Mouse (Mus musculus) hindbrain, embryonic 14.5 days (tissue): ENCODE data around the gene Opn5. TPM values are rescaled to one million over a fixed set of nuclear protein-coding genes. Genes with fewer than 3 reads are reported as not detected.

Experiments used
- polyA plus RNA-seq: library from polyadenylated mRNA; unstranded; fragments of >200 nt; fragmentation: Nextera tagmentation; extraction: Ambion mirVana; gene quantifications from 2 replicates; pipeline ENCODE4 v1.2.1, GENCODE M21; 2014

Gene Opn5
- polyA plus RNA-seq, 1 experiment from 2014 or later: not detected

Other genes starting within 250 kb of the Opn5 start
- 0.22 and 0.41 TPM in 2 replicates for gene Adgrf4, start 80.9 kb upstream of the Opn5 start, polyA plus RNA-seq
- gene Adgrf2, start 130.8 kb upstream of the Opn5 start, polyA plus RNA-seq: 0.08 and 0.17 TPM in 2 replicates